Mouse (Mus musculus) adrenal gland, postnatal 4 days (tissue): ENCODE measurements around the gene Abcb9. TPM values are rescaled to one million over a fixed set of nuclear protein-coding genes. Genes with fewer than 3 reads are reported as not detected.
A peak's percentile ranks its signal among the peaks of the same experiment; 100 is the strongest.

ENCODE experiments used
- DNase-seq, 2 experiments: peaks; one replicate each; pipeline ENCODE4 v3.0.0; 2021 to 2022; ENCODE audit warnings: low spot score in 2 of 2, mixed read lengths in 2 of 2
- long read RNA-seq, 2 experiments: library from polyadenylated mRNA; stranded (forward); transcript quantifications; one replicate each; pipeline ENCODE4 v2.0.0; 2021
- total RNA-seq, 2 experiments: library from RNA; stranded (reverse); gene quantifications; 2 replicates each; pipeline ENCODE4 v1.2.3; 2021

Gene Abcb9
- total RNA-seq, result 1 to 10 TPM; 5.8 to 7.2 TPM
- long read RNA-seq, experiment 1, transcript Abcb9-201 (12 exons, 3,661 nt), result major isoform, 6 of 12 reads
- long read RNA-seq, experiment 1, partial matches to known transcripts, result 3 of 12 reads
- long read RNA-seq, experiment 1, other reads (novel, unspliced or antisense), result 2 of 12 reads
- long read RNA-seq, experiment 2, transcript Abcb9-201 (12 exons, 3,661 nt), result major isoform, 9 of 18 reads
- long read RNA-seq, experiment 2, partial matches to known transcripts, result 3 of 18 reads
- long read RNA-seq, experiment 2, other reads (novel, unspliced or antisense), result 4 of 18 reads

DNA sequence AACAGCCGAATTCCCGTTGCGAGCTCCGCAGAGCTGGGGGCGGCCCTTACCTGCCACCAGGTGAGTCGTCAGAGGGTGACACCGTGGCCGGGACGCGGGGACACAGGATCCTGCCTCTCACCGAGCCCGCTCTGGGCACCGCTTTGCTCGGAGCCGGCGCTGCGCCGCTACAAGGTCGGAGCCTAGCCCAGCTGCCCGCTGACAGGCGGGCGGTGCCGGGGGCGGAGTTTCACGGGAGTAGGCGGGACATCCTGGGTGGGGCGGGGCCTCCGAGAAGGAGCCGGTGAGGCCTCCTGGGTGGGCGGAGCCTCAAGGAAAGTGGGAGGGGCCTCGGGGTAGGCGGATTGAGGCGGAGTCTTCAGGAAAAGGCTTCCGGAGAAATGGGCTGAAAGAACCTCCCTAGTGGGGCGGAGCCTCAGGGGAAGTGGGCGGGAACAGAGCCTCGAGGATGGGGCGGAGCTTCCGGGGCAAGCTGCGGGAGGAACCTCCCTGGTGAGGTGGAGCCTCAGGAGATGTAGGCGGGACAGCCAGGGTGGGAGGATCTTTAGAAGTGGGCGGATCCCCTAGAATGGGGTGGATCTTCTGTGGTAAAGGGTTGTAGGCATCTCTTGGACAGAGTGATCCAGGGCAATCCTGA, at the start of gene Abcb9:
Gene Abcb9, minus strand, starts transcription at position 203 of the 637 bp plus-strand sequence.
- DNase-seq, result peak; percentile 97

- DNase-seq, result no peak
Measured at GRCm38 (mm10) chr5:124138066-124138465, 42.5 kb upstream of the Abcb9 start.

DNA sequence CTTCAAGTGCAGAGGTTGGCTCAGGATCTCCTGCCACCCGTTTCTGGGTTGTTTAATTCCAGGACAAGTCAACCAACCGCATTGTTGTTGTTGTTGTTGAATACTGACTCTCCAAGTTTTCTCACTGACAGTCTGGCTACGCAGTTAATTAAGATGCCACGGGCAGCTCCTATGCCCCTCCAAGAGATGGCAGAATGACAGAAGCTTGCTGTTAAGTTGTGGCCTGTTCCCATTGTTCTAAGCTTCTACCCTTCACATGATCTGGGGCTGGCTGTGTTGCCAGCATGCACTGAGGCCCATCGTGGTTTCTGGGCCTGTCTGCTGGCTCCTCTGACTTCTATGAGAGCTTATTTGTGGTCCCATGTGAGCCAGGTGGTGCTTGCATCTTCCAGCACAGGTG, 38.7 kb upstream of the Abcb9 start:
- no peak for DNase-seq

- DNase-seq, result no peak
Measured at GRCm38 (mm10) chr5:124125093-124125492, 29.5 kb upstream of the Abcb9 start.

DNA sequence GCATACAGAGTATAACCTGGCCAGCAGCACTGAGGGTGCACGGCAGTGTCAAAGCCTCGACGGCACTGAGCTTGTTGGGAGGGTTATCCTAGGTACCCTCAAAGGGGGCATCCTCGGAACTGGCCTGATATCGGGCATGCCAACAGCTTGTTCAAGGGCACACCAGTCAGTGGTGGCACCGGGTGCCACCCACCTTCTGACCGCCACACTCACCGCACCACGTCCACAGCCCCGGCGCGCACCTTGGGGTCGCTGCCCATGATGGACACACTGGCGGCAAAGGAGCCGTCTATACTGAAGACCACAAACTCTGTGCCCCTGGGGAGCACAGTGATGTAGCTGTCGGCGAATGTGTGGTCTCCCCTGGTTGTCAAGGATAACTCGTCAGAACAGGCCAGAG, 26.8 kb upstream of the Abcb9 start:
- no peak for DNase-seq

GRCm38 (mm10) chr5:124119204-124119603, 23.6 kb upstream of the Abcb9 start:
- DNase-seq, result no peak

DNA sequence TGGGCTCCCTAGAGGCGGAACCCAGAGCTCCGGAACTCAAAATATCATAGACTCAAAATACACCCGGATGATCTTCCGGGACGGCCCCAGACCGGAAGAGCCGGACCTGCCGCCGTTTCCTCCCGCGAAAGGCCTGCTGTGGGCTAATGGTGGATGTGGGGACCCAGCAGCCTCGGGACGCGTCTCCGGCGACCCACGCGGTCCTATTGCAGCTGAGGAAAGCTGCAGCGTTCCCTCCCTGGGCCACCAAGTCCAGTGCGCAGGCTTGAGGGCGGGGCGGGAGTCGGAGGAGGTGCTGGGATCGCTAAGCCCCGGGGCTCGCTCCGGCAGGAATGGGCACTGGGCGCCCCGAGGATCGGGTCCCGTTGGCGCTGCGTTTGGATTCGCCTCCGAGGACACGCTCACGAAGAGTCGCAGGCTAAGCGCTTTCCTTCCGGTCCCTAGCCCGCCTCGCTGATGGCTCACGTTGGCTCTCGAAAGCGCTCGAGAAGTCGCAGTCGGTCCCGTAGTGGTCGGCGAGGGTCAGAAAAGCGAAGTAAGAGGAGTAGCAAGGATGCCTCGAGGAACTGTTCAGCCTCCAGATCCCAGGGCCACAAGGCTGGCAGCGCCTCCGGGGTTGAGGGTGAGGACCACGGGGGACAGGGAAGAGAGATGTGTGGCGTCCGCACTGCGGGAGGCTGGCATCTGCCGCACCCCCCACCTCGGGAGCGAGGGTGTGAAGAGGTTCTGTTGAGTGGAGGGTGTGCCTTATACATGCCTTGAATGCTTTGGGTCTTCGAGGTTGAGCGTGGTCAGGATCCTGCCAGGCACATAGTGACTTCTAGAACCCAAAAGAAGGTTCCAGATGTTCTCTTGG, 20.6 kb upstream of the Abcb9 start, which contains the start of gene Arl6ip4:
Gene Arl6ip4, plus strand, starts transcription at position 100 of the 856 bp plus-strand sequence.
- DNase-seq, result peak; percentile 57 to 62

- DNase-seq, result no peak
Measured at GRCm38 (mm10) chr5:124115531-124115930, 19.9 kb upstream of the Abcb9 start.

DNA sequence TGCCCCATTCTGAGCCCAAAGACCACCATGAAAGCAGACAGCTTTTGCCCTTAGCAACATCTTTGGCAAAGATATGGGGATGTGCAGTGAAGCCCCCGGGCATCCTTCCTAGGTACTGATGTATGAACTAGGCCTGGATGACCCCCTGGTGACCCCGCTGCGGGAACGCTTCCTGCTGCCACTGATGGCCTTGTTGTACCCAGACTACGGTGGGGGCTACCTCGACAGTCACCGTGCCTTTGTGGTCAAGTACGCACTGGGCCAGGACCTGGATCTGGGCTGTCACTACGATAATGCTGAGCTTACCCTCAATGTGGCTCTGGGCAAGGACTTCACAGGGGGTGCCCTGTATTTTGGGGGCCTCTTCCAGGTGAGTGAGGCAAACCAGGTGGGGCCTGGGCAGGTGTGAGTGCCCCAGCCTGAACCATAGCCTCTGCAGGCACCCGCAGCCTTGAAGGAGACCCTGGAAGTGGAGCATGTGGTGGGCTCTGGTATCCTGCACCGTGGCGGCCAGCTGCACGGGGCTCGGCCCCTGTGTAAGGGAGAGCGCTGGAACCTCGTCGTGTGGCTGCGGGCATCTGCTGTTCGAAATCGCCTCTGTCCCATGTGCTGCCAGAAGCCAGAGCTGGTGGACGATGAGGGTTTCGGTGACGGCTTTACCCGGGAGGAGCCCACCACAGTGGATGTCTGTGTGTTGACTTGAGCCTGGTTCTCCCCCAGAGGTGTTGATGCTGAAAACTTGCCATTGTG, 18.9 kb upstream of the Abcb9 start:
- no peak for DNase-seq

DNA sequence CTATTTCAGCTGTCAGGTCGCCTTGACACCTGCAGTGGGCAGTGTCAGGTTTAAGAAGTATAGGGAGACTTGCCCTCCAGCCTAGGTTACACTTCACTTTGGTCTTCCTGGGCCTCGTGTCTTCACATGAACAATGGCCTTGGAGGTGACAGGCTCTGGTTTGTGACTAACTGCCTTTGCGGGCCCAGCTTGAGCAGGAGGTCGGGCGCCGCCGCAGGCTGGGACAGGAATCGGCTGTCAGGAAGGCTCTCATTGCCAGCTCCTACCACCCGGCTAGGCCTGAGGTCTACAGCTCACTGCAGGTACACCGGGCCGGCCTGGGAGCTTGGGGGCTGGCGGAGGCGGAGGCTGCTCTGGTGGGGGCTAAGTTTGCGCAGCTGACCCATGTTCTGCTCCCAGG, 17.4 kb upstream of the Abcb9 start:
- peak in 1 of 2 experiments; percentile 50 for DNase-seq

DNA sequence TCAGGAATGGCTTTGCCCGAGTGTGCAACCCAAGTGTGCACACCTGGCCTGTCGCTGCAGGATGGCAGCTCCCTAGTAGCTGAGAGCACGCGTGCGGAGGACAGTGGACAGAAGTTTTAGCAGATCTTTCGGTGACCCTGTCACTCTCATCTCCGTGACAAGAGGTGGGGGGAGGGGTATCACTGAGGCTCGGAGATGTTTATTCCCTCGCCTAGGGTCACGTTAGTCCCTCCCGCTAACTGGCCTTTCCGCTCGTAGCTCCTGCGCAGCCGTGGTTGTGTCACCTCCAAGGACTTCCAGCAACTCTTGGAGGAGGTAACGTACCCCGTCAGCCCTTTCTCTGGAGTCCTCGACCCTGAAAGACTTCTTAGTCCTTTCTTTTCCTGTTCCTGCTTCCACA, 16.9 kb upstream of the Abcb9 start:
- no peak for DNase-seq

- DNase-seq, result peak; percentile 82 to 90
Measured at GRCm38 (mm10) chr5:124111742-124112497, 16.3 kb upstream of the Abcb9 start, which contains the start of gene Ogfod2. Ogfod2 (plus strand) TSS chr5:124112297.

DNA sequence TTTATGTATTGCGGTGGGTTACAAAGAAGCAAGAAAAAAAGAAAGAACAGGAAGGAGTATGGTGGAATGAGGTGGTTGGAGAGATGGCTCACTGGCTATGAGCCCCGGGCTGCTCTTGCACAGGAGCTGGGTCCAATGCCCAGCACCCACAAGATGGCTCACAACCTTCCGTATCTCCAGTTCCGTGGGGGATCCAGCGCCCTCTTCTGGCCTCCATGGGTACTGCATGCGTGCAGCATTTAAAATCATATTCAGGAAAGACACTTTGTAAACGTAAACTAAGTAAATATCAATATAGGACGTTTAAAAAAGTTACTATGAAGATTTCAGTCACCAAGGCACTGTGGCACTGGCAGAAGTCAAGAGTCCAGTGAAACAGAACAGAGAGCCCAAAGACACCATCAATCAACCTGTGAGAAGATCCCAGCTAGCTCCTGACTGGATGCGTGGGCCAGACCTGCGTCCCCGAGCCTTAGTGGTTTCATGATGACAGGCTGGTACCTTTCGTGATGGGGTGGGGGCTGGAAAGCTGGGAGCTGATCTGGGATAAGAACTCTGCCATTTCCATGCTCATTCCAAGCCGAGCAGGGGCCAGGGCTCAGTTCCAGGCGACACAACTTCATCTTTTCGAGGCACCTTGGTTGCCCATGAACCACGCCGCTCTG, 15.6 kb upstream of the Abcb9 start:
- no peak for DNase-seq

- DNase-seq, result no peak
Measured at GRCm38 (mm10) chr5:124103552-124103951, 8.0 kb upstream of the Abcb9 start.

GRCm38 (mm10) chr5:124103020-124103419, 7.4 kb upstream of the Abcb9 start:
- DNase-seq, result no peak

- DNase-seq, result no peak
Measured at GRCm38 (mm10) chr5:124102326-124102725, 6.7 kb upstream of the Abcb9 start.

- DNase-seq, result no peak
Measured at GRCm38 (mm10) chr5:124100128-124101044, 4.8 kb upstream of the Abcb9 start.

DNA sequence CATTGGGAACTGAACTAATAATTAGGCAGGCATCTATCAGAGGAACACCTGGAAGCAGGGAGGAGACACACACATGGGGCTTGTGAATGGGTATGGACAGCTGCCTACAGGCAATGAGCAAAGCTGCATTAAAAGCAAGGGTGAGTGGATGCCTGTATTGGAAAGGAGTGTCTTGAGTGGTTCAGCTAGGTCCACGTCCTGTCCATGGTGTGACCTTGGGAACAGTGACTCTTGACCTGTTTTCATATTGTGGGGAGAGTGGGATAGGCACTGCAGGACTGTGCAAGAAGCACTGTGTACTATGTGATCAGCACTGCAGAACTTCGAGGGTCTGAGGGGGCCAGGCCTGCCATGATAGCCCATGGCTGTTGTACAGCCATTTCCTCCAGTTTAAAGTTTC, 3.3 kb upstream of the Abcb9 start:
- DNase-seq, result no peak
